Mouse (Mus musculus): ENCODE results near the gene Gm34653. TPM values are rescaled to one million over a fixed set of nuclear protein-coding genes. Genes with fewer than 3 reads are reported as not detected.
"Not testable (repeated sequence)": the region's sequence is repeated elsewhere in the genome, so short reads cannot be mapped to it uniquely, and the experiment has no call there.

Gm34653 gene
- polyA plus RNA-seq (2016; fragmentation: Nextera tagmentation; extraction: Ambion mirVana), result not detected in 2 replicates

DNA sequence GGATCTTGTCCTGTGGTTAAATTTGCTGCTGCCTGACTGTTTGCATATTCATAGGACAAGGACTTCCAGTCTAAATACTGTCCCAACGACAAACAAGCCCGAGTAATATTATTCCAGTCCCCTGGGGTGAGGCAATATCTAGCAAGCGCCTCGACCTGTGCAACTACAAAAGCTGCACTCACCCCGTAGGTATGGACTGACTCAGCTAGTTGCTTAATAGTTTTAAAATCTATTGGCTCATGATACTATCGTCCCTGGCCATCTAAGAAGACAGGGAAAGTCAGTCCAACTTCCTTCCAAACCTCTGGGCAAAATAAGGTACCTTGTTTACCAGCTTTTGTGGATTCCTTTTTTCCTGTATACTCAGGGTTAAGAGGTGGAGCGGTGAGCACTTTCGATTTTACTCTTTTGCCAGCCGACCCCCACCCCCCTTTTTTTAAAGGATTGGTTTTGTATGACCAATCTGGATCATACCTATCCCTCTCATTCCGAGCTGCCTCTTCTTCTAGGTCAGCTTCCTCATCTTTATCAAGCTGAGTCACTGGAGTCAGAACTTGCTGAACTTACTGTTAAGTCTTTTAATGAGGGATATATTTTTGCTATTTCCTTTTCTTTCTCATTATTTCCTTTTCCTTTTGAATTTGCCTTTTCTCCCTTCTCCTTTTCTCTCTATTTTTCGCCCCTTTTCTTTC lies at the start of gene Gm34653:
TSS of gene Gm34653 (plus strand) at position 242 of the 692 bp plus-strand sequence.
- not testable (repeated sequence) for H3K27me3 ChIP-seq (ENCODE audit: insufficient read depth, poor library complexity, severe bottlenecking); H3K9me3 ChIP-seq; H3K36me3 ChIP-seq; H3K4me3 ChIP-seq; DNase-seq (ENCODE audit: low spot score); H3K4me1 ChIP-seq; H3K27ac ChIP-seq
- 69% methylated on average over 11 of the region's 11 CpGs for WGBS

DNA sequence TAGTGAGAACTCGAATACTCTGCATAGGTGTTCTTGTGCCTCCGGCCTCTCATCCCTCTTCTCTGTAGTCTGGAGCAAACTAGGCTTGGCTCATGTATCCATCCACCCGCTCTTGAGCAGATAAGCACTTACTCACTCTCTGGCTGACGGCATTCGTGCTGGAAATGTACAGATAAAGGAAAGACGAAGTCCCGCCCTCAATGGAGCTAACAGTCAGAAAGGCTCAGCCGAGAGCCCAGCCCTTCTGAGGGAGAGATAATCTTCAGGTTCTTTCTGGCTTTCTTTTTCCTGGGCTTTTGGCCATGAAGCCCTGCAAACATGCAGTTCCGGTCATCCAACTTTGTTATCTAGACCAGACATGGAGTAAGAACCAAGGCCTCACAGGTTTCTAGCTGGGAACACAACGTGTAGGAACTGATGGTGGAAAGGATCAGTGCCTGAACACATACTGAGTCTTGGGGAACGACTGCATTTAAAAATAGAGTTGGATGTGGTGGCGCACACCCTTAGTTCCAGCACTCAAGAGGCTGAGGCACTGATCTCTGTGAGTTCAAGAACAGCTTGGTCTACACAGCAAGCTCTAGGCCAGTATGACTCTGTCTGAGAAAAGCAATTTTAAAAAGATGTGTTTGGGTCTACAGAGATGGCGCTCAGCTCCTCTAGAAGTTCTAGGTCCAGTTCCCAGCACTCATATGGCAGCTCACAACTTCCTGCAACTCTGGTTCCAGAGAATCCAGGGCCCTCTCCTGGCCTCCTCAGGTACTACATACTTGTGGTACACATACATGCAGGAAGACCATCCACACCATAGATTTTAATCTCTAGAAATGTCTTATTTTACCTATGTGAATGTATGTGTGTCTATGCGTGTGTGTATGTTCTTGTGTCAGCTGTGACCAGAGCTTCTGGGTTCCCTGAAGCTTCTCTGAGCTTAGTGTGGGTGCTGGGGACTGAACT lies 49.5 kb upstream of the Gm34653 start:
- H3K4me1 ChIP-seq, result peaks cover 7% of the 10 kb centered on the region; the same call in 1 of the 2 replicates
- H3K9me3 ChIP-seq, result no peaks in the 10 kb centered on the region
- H3K27me3 ChIP-seq (ENCODE audit: insufficient read depth, poor library complexity, severe bottlenecking), result no peaks in the 10 kb centered on the region
- WGBS, result 50% methylated on average over 14 of the region's 14 CpGs
- peak; percentile 93 for DNase-seq (ENCODE audit: low spot score)
- H3K27ac ChIP-seq, result peak overlapping the region; percentile 32
- H3K4me3 ChIP-seq, result no peak overlapping the region
- peaks cover 75% of the 10 kb centered on the region for H3K36me3 ChIP-seq

DNA sequence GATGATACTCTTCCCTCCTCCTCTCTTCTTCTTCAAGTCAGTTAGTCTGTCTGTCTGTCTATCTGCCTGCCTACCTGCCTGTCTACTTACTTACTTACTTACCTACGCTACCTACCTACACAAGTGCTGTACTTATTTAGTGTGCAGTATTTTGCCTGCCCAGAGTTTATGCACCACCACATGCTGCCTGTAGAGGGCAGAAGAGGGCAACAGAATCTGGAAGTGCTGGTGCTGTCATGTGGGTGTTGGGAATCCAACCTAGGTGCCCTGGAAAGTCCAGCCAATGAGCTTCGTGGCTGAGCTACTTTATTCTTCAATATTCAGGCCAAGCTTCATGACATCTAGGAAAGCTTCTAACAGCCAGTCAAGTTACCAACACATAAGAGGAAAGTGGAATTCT lies 48.7 kb upstream of the Gm34653 start:
- Histone ChIP-seq H3K9me3 (no peaks in the 10 kb centered on the region), H3K36me3 (peaks cover 74% of the 10 kb centered on the region), H3K4me1 (peaks cover 14% of the 10 kb centered on the region; the same call in 1 of the 2 replicates), H3K4me3 (no peak overlapping the region), H3K27ac (peak overlapping the region; percentile 32; the same call in 1 of the 2 replicates), H3K27me3 (ENCODE audit: insufficient read depth, poor library complexity, severe bottlenecking) (no peaks in the 10 kb centered on the region)
- no peak for DNase-seq (ENCODE audit: low spot score)
- 88% methylated on average over 2 of the region's 2 CpGs for WGBS

DNA sequence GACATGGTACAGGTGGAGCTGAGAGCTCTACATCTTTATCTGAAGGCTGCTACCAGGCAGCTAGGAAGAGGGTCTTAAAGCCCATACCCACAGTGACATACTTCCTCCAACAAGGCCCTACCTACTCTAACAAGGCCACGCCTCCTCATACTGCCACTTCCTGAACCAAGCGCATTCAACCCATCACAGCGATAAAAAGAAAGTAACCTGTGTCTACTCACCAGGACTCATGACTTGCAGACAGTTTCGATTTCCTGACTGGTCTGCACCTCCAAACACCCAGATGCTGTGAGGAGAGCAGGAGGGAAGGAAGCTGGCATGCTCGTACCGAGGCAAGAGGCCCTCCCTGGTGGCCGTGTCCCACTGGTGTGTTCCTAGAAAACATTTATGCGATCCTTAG lies 42.5 kb upstream of the Gm34653 start:
- Histone ChIP-seq H3K9me3 (no peaks in the 10 kb centered on the region), H3K27ac (no peak overlapping the region), H3K36me3 (peaks cover 55% of the 10 kb centered on the region), H3K27me3 (ENCODE audit: insufficient read depth, poor library complexity, severe bottlenecking) (no peaks in the 10 kb centered on the region), H3K4me3 (no peak overlapping the region), H3K4me1 (peaks cover 7% of the 10 kb centered on the region; the same call in 1 of the 2 replicates)
- no peak for DNase-seq (ENCODE audit: low spot score)
- 90% methylated on average over 8 of the region's 8 CpGs for WGBS

DNA sequence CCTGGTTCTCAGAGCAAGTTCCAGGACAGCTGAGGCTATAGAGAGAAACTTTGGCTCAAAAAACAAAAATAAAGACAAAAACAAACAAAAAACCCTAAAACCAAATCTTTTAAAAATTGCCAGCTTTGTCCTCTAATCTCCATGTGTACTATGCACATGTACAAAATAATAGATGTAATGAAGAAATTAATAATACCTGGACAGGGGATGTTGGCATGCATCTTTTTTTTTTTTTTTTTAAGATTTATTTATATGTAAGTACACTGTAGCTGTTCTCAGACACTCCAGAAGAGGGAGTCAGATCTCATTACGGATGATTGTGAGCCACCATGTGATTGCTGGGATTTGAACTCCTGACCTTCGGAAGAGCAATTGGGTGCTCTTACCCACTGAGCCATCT lies 40.3 kb upstream of the Gm34653 start:
- not testable (repeated sequence) for H3K27me3 ChIP-seq (ENCODE audit: insufficient read depth, poor library complexity, severe bottlenecking); DNase-seq (ENCODE audit: low spot score); H3K4me1 ChIP-seq; H3K9me3 ChIP-seq; H3K27ac ChIP-seq; H3K4me3 ChIP-seq
- WGBS, result 85% methylated on average over 2 of the region's 2 CpGs
- H3K36me3 ChIP-seq, result peaks cover 56% of the 10 kb centered on the region

DNA sequence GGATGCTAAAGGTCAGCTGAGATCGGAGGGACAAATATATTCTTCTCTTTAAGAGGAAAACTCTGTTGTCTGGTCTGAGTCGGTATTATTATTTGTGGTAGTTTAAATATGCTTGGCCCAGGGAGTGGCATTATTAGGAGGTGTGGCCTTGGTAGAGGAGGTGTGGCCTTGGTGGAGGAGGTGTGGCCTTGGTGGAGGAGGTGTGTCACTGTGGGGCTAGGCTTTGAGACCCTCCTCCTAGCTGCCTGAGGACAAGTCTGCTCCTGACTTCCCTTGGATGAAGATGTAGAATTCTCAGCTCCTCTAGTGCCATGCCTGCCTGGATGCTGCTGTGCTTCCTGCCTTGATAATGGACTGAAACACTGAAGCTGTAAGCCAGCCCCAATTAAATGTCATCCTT lies 38.3 kb upstream of the Gm34653 start:
- Histone ChIP-seq H3K27me3 (ENCODE audit: insufficient read depth, poor library complexity, severe bottlenecking) (no peaks in the 10 kb centered on the region), H3K36me3 (peaks cover 46% of the 10 kb centered on the region), H3K4me3 (no peak overlapping the region), H3K4me1 (peaks cover 6% of the 10 kb centered on the region; the same call in 1 of the 2 replicates), H3K27ac (no peak overlapping the region), H3K9me3 (no peaks in the 10 kb centered on the region)
- DNase-seq (ENCODE audit: low spot score), result no peak
- 95% methylated on average over 2 of the region's 2 CpGs for WGBS

DNA sequence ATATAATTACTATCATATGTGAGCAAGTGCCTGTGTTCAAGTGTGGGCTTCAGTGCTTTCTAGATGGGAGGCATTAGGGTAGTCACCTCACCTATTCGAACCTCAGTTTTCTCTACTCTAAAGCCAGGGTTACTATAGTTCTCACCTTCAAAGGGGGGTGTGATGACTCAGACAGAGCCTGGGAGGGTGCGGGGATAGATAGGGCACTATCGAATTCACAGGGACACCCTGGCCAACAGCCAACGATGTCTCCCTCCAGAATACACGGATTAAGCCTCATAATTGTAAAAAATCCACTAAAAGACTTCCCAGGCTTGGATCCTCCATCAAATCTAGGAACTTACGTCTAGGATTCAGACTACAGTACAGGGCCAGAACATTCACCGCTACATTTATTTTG lies 37.4 kb upstream of the Gm34653 start:
- WGBS, result 90% methylated on average over 7 of the region's 7 CpGs
- no peaks in the 10 kb centered on the region for H3K9me3 ChIP-seq
- no peak overlapping the region for H3K4me3 ChIP-seq
- H3K27me3 ChIP-seq (ENCODE audit: insufficient read depth, poor library complexity, severe bottlenecking), result no peaks in the 10 kb centered on the region
- DNase-seq (ENCODE audit: low spot score), result no peak
- H3K27ac ChIP-seq, result no peak overlapping the region
- H3K36me3 ChIP-seq, result peaks cover 38% of the 10 kb centered on the region
- peaks cover 13% of the 10 kb centered on the region for H3K4me1 ChIP-seq

DNA sequence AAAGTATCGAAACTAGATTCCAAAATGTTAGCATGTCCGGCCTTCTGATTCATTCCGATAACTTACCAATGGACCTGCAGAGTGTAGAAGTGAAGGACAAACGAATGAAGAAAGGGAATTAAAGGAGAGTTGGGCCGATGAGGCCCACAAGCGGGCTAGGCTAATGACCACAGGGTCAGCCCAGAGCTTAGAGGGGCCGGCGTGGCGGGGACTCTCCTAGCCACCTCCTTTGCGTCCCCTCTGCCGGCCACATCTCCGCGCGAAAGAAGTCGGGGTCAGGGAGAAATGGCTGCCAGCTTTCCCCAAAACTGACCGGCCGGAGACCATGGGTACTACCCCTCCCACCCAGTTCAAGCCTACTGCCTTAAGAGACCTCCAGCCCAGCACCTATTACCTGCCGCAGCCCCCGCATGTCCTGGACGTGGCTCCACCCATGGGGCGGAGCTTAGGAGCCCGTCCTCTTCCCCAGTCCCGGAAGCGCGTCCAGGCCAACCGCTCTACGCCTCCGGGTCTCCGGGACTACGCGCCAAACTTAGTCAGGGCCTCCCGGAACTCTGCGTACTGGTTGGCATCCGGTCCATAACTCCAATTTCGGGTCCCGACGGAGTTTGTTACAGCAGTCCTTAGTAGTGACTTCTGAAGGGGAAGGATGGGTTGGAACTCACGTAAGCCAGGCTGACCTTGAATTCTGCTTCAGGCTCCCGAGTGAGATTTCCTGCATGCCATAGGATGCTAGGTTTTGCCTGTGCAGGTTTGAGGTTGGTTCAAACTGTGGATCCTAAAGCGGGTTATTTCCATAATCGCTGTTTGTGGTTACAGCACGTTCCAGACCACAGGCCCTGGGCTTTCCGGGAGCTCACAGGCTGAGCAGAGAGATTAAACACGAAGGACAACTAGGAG lies 33.2 kb upstream of the Gm34653 start, which contains the start of gene Rabepk:
TSS of gene Rabepk (minus strand) at position 556 of the 900 bp plus-strand sequence.
- DNase-seq (ENCODE audit: low spot score), result peak; percentile 96
- Histone ChIP-seq H3K27ac (peak within 1 kb of the TSS; percentile 86), H3K9me3 (no peaks in the 10 kb centered on the region), H3K36me3 (peaks cover 22% of the 10 kb centered on the region), H3K27me3 (ENCODE audit: insufficient read depth, poor library complexity, severe bottlenecking) (no peaks in the 10 kb centered on the region), H3K4me1 (peaks cover 19% of the 10 kb centered on the region), H3K4me3 (peak within 1 kb of the TSS; percentile 74)
- 4% methylated on average over 44 of the region's 44 CpGs for WGBS

DNA sequence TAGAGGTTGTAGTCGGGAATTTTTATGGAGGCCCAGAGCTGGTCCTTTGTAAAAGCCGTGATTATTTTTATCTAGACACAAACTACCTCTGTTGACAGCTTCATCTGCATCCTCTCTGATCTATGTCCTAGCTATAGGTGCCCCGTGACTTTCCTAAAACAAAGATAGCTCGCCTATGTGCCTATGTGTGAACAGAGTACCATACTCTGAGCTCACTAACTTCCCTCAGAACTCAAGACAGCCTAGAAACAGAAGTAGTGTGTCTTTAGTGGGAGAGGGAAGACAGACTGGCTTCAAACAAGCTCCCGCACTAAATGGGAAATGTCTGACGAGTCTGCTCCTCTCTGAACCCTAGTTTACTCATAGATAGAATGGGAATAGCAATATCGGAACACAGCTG lies 32.4 kb upstream of the Gm34653 start:
- peaks cover 16% of the 10 kb centered on the region for H3K36me3 ChIP-seq
- H3K4me1 ChIP-seq, result peaks cover 20% of the 10 kb centered on the region
- no peak for DNase-seq (ENCODE audit: low spot score)
- H3K27ac ChIP-seq, result peak overlapping the region; percentile 86
- no peaks in the 10 kb centered on the region for H3K27me3 ChIP-seq (ENCODE audit: insufficient read depth, poor library complexity, severe bottlenecking)
- no peaks in the 10 kb centered on the region for H3K9me3 ChIP-seq
- WGBS, result 71% methylated on average over 7 of the region's 7 CpGs
- H3K4me3 ChIP-seq, result peak overlapping the region; percentile 74

DNA sequence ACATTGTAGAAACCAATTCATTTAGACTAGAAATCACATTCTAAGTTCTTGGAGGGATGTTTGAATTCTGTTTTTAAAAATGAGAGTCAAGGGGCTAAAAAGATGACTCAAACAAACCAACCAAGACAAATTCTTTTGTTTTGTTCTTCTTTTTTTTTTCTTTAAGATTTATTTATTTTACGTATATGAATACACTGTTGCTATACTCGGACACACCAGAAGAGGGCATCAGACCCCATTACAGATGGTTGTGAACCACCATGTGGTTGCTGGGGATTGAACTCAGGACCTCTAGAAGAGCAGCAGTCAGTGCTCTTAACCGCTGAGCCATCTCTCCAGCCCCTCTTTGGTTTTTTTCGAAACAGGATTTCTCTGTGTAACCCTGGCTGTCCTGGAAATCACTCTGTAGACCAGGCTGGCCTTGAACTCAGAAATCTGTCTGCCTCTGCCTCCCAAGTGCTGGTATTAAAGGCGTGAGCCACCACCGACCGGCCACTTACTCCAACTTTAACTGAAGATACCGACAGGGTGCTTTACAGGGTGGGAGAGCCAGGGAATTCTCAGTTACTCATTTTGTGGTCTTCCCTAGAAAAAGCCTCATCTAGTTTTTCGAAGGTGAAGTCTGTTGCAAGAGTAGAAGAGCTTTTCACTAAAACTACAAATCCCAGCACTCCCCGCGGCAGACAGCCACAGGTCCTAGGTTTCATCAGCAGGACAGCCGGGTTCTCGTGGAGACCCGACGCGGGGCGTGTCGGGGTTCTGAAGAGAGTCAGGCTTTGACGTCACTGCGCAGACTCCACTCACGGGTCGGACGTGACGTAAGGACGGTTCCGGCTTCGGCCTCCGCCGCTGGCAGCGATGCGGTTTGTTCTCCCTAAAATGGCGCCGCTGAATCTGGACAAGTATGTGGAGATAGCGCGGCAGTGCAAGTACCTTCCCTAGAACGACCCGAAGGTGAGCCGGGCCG lies 31.0 kb upstream of the Gm34653 start:
- peak; percentile 99 for DNase-seq (ENCODE audit: low spot score)
- peak overlapping the region; percentile 94 for H3K27ac ChIP-seq
- H3K36me3 ChIP-seq, result peaks cover 13% of the 10 kb centered on the region
- WGBS, result 5% methylated on average over 39 of the region's 39 CpGs
- H3K27me3 ChIP-seq (ENCODE audit: insufficient read depth, poor library complexity, severe bottlenecking), result no peaks in the 10 kb centered on the region
- peaks cover 24% of the 10 kb centered on the region for H3K4me1 ChIP-seq
- H3K9me3 ChIP-seq, result no peaks in the 10 kb centered on the region
- peak overlapping the region; percentile 69 for H3K4me3 ChIP-seq

DNA sequence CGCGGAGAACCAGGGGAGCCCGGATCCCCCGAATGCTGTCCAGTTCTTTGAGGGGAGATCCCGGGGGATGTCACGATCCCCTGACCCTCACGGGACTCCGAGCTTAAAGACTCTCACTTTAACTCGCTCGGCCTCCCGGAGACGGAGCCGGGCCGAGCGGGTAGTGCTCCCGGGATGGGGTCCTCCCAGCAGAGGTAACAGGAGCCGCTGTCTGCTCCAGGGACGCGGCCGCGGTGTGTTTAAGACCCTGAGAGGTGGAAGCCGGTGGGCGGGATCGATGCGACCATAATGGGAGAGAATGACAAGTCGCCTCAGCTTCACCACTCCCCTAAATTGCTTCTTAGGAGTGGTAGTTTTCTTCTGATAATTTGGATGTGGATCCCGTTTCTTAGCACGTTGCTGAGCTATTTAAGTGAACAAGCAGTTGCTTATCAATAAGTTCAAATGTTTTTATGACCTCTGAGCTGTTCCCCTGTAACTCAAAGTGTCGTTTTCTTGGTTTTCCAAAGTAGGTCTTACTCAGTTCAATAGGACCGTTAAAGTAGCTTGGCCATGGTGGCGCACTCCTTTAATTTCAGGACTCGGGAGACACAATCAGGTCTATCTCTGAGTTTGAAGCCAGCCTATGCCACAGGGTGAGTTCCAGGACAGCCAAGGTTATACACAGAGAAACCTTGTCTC lies 30.1 kb upstream of the Gm34653 start:
- Histone ChIP-seq H3K4me1 (peaks cover 24% of the 10 kb centered on the region), H3K36me3 (peaks cover 11% of the 10 kb centered on the region), H3K4me3 (peak overlapping the region; percentile 69), H3K27ac (peak overlapping the region; percentile 94)
- H3K9me3 ChIP-seq; DNase-seq (ENCODE audit: low spot score); H3K27me3 ChIP-seq (ENCODE audit: insufficient read depth, poor library complexity, severe bottlenecking): not testable (repeated sequence)
- WGBS, result under 1% methylated on average over 32 of the region's 32 CpGs
